ENCODE assay signal across 22 mouse cellular contexts in the genomic region with DNA sequence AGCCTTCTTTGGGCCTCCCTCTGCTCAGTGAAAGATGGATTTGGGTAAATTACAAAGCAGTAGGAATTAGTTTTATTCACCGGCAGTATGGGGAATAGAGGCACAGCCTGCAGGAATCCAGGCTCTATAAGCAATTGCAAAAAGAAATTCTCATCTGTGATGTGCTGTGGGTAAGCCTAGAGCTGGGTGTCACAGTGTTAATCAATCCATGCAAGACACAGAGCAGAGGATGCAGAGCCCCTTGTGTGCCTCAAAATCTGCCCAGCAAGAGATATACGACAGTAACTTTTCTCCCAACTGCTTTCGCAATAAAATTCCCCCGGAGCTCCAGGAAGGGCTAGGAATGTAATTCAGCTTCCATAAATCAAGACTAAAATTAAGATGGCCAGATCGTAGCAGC.
"Had no signal": no experiment of that assay in that cellular context is flagged by ENCODE, and none has a peak within 500 bp of the region (broad histone marks: within the 10 kb centered on the region; RNA-seq: fewer than 3 reads in every experiment).

No protein-coding gene starts in this region.

- H3K9ac ChIP-seq: intestine, embryonic 15.5 days; limb, embryonic 15.5 days; liver, embryonic 14.5 days; liver, postnatal 0 days; lung, embryonic 14.5 days; midbrain, embryonic 13.5 days had no signal

- H3K9me3 ChIP-seq: intestine, embryonic 15.5 days; limb, embryonic 15.5 days; midbrain, embryonic 10.5 days; midbrain, embryonic 13.5 days had no signal

- H3K4me1 ChIP-seq: intestine, embryonic 15.5 days; limb, embryonic 15.5 days; midbrain, embryonic 10.5 days; midbrain, embryonic 13.5 days had no signal

- DNase-seq: kidney, adult 8-10 months; kidney, postnatal 25 days; layer of hippocampus, adult 9-11 months; liver, postnatal 0 days; lung, embryonic 14.5 days; right cerebral cortex, adult 18-20 months; right cerebral cortex, postnatal 14 days; right cerebral cortex, postnatal 4 days; thymus, adult 2 months; thymus, postnatal 25 days had no signal

- H3K27ac ChIP-seq: intestine, embryonic 15.5 days; layer of hippocampus, adult 2 months; limb, embryonic 15.5 days; liver, embryonic 14.5 days; macrophage; midbrain, embryonic 10.5 days; midbrain, embryonic 13.5 days; stomach, postnatal 0 days had no signal

- H3K4me3 ChIP-seq: intestine, embryonic 15.5 days; layer of hippocampus, adult 2 months; limb, embryonic 15.5 days; midbrain, embryonic 10.5 days; midbrain, embryonic 13.5 days; myocyte had no signal

- H3K27me3 ChIP-seq: intestine, embryonic 15.5 days; limb, embryonic 15.5 days; midbrain, embryonic 13.5 days had no signal

- H3K4me2 ChIP-seq: intestine, embryonic 15.5 days; limb, embryonic 15.5 days; liver, embryonic 11.5 days; lung, embryonic 14.5 days; midbrain, embryonic 13.5 days had no signal

- ATAC-seq: intestine, embryonic 15.5 days; liver, postnatal 0 days; lung, postnatal 0 days; midbrain, embryonic 13.5 days; midbrain, embryonic 16.5 days had no signal
